Mouse (Mus musculus) common myeloid progenitor, adult 5-6 weeks (primary cell): ENCODE measurements around the gene Tmem107. TPM values are rescaled to one million over a fixed set of nuclear protein-coding genes. Genes with fewer than 3 reads are reported as not detected.
A peak's percentile ranks its signal among the peaks of the same experiment; 100 is the strongest.

Source experiments
- ATAC-seq: replicated peaks from 2 replicates; pipeline ENCODE4 v1.8.0; 2016; ENCODE audit warnings: low read depth, mild to moderate bottlenecking, moderate TSS enrichment, inconsistent platforms; ENCODE audit not compliant: poor library complexity, severe bottlenecking
- total RNA-seq: library from RNA; stranded (forward); fragments of 200-1000, 187-1606 nt; gene quantifications from 2 replicates; pipeline ENCODE4 v1.2.3, GENCODE M21; 2017

Tmem107 gene
- total RNA-seq, 1 experiment from 2014 or later: 23.2 TPM

- ATAC-seq: no peak; the same call in 1 of the 2 replicates
Measured at GRCm38 (mm10) chr11:69058729-69059356, 11.8 kb upstream of the Tmem107 start.

DNA sequence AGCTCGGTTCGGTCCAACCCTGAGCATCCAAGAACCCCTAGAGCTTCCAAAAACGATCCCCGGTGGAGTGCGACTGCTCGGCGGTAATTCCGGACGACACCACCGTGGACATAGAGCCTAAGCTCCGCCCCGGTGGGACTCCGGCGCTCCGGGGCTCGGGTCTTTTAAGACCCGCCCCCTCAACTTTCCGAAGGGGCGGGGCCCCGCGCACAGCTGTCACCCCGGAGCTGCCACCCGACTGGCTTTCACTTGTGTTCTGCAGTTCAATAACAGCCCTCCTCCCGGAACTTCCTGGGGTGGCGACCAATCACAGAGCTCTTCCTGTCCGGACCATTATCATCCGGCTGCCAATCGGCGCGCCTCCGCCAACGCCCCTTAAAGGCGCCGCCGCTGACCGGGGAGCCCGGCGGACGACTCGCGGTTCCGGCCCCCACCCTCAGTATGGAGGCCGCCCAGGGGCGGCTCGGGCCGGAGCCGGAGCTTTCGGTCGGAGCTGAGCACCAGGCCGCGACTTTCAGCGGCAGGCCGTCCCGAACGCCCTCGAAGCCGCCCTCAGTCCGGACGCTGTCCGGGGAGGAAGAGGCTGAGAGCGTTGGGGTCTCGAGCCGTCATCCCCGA, 11.1 kb upstream of the Tmem107 start, which contains the start of gene Borcs6:
TSS of gene Borcs6 (plus strand) at position 361 of the 618 bp plus-strand sequence.
- peak; percentile 74 for ATAC-seq

- ATAC-seq: no peak
Measured at GRCm38 (mm10) chr11:69059975-69060411, 10.6 kb upstream of the Tmem107 start.

- ATAC-seq: no peak
Measured at GRCm38 (mm10) chr11:69060448-69061254, 10.0 kb upstream of the Tmem107 start.

GRCm38 (mm10) chr11:69061255-69061912, 9.2 kb upstream of the Tmem107 start:
- ATAC-seq: no peak

- ATAC-seq: 0 out of 2 replicates have a peak, but pooled peaks have one; percentile 0
Measured at GRCm38 (mm10) chr11:69062194-69062760, 8.3 kb upstream of the Tmem107 start.

- ATAC-seq: peak; percentile 10
Measured at GRCm38 (mm10) chr11:69062761-69063224, 7.8 kb upstream of the Tmem107 start.

- ATAC-seq: 0 out of 2 replicates have a peak, but pooled peaks have one; percentile 6
Measured at GRCm38 (mm10) chr11:69063413-69064201, 7.0 kb upstream of the Tmem107 start.

DNA sequence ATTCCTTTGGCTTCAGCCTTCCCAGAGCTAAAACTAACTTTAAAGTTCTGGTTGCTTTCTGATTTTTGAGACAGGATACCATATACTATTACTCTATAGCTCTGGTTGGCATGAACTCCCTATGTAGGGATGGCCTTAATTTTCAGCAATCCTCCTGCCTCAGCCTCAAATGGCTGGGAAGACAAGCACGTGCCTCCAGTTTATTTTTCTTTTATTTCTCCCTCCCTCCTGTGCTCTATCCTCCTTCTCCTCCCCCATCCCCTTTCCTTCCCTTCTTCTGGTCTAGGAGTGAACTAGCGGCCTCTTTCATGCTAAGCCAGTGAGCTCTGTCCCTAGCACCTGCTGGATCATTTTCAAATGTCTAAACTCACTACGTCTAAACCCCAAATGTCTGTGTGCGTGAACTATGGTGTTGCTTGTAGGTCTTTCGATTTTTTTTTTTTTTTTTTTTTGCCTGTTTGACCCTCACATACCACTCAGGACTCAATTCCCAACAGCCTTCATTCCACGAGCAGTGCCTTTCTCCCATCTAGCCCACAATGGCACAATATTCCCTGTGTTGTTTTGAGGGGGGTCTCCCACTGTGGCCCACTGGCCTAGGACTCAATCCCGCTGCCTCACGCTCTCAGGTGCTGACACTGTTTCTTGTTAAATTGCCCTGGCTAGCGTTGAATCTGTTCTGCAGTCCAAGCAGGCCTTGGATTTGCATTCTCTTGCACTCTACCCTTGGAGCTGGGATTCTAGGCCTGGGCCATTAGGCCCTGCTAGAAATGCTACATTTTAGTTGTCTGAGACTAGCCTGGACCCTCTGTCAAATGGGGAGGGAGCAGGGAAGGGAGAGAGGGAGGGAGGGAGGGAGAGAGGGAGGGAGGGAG, 6.1 kb upstream of the Tmem107 start:
- ATAC-seq: no peak

- no peak for ATAC-seq
Measured at GRCm38 (mm10) chr11:69065394-69065925, 5.1 kb upstream of the Tmem107 start.

GRCm38 (mm10) chr11:69066163-69066861, 4.3 kb upstream of the Tmem107 start:
- ATAC-seq: peak; percentile 16

GRCm38 (mm10) chr11:69066956-69067355, 3.6 kb upstream of the Tmem107 start:
- ATAC-seq: peak; percentile 33; the same call in 1 of the 2 replicates

DNA sequence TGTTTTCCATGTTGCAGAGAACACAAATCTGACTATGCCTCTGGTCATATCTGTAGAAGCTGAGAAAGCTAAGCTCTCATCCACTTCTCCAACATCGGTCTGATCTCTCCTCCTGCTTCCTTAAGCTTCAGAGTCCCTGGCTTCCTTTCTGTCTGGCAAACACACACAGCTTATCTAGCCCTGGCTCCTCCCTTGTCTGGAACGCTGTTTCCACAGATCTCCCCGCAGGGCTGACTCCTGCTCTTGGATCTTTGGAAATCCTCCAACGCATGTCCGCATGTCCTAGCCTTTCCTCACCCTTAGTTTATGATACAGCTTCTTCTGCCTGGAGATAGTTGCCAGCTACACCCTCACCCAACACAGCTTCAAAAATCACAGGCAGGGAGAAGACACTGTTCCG, 3.0 kb upstream of the Tmem107 start:
- ATAC-seq: no peak

GRCm38 (mm10) chr11:69070093-69070492, 513 bp upstream of the Tmem107 start:
- ATAC-seq: no peak

DNA sequence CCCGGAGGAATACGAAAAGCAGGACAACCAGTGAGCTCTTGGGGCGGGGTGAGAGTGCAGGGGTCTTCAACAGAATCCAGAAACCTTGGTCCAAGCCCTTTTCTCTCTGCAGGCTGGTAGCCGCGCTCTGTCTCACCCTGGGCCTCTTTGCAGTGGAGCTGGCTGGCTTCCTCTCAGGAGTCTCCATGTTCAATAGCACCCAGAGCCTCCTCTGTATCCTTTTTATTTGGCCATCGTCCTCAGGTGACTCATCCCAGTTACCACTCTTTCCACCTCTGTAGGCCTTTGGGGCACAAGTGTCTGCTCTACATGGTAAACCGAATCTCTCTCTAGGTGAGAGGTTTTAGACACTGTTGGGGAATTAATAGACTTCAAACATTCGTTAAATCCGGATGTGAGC, 656 bp downstream of the Tmem107 start:
- no peak for ATAC-seq

DNA sequence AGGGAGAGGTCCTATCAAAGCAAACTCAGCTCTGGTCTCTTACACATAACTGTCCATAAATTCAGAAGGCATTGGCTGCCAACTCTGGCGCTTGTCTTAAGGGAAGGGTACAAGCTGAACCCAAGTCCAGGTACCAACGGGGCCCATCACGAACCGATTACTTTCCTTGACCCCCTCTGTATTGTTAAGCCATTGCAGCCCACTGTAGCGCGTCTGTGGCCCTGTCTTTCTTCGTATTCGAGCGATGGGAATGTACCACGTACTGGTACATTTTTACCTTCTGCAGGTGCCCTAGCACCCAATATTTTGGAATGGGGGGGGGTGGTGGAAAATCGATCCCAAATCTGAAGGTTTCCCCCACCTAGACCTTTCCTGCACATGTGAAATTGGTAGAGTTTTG, 1.6 kb downstream of the Tmem107 start:
- ATAC-seq: no peak

DNA sequence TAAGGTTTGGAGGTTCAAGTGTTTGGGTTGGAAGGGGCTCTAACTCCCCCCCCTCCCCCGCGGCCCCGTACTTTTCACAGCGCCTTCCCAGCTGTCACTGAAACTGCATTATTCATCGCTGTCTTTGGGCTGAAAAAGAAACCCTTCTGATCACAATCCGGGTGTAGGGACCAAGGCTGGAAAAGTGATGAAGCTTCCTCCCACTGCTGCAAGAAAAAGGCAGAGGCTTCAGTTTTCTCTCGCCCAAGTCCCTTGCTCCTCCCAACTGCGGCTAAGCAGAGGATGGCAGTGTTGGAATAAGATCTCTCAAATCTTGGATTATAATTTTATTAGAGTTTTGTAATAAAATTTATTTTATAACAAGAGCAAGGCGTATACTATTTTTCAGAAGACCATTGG, 2.1 kb downstream of the Tmem107 start:
- ATAC-seq: no peak
